Mouse (Mus musculus) lung, embryonic 14.5 days (tissue): ENCODE results near the gene Gm20479. TPM values are rescaled to one million over a fixed set of nuclear protein-coding genes. Genes with fewer than 3 reads are reported as not detected.

Source experiments
- ATAC-seq: fragments of 200-750 bp; cut with Nextera tagmentation; 2 replicates; pipeline ENCODE4 v1.8.0; 2017; ENCODE audit warnings: mild to moderate bottlenecking, moderate TSS enrichment, moderate library complexity; ENCODE audit not compliant: insufficient read depth
- DNase-seq: peaks from one replicate; pipeline ENCODE4 v3.0.0-alpha.2; 2015
- H3K27ac ChIP-seq: fragments of 300-500 bp; sonication (generic); 2 replicates; pipeline ENCODE4 v1.5.1; 2014; ENCODE audit warnings: low read depth, mild to moderate bottlenecking, moderate library complexity
- H3K27me3 ChIP-seq: fragments of 300-500 bp; sonication (generic); 2 replicates; pipeline ENCODE4 v1.6.1; 2014; ENCODE audit warnings: low read length, control low read depth; ENCODE audit not compliant: insufficient read depth
- H3K36me3 ChIP-seq: fragments of 300-500 bp; sonication (generic); 2 replicates; pipeline ENCODE4 v1.6.1; 2014; ENCODE audit warnings: control low read depth; ENCODE audit not compliant: insufficient read depth
- H3K4me1 ChIP-seq: fragments of 300-500 bp; sonication (generic); 2 replicates; pipeline ENCODE4 v1.6.1; 2014; ENCODE audit warnings: antibody characterized with exemption, control low read depth; ENCODE audit not compliant: insufficient read depth
- H3K4me2 ChIP-seq: fragments of 300-500 bp; sonication (generic); 2 replicates; pipeline ENCODE4 v1.6.1; 2014; ENCODE audit warnings: mild to moderate bottlenecking
- H3K4me3 ChIP-seq: fragments of 300-500 bp; sonication (generic); 2 replicates; pipeline ENCODE4 v1.5.1; 2014; ENCODE audit warnings: low read depth, low read length
- H3K9ac ChIP-seq: fragments of 300-500 bp; sonication (generic); 2 replicates; pipeline ENCODE4 v1.6.1; 2014
- H3K9me3 ChIP-seq: fragments of 300-500 bp; sonication (generic); 2 replicates; pipeline ENCODE4 v1.6.1; 2016; ENCODE audit warnings: low read depth, low read length, control low read depth
- CTCF ChIP-seq: IDR thresholded peaks from 2 replicates; pipeline ENCODE4 v1.5.1; 2016; ENCODE audit warnings: antibody characterized with exemption, low read depth
- WGBS: fragments of 180-500 bp; shearing (Covaris S2); extraction: QIAGEN DNeasy Blood & Tissue Kit; methylation state at CpG from one replicate; pipeline ENCODE4 v1.1.7; 2014; 5-methylcytosine and 5-hydroxymethylcytosine counted together
- polyA plus RNA-seq: library from polyadenylated mRNA; unstranded; fragments of >200 nt; fragmentation: Nextera tagmentation; extraction: Ambion mirVana; gene quantifications from 2 replicates; pipeline ENCODE4 v1.2.1, GENCODE M21; 2014

Gm20479 gene
- polyA plus RNA-seq, 1 experiment from 2014 or later = 1.6 TPM

- Histone ChIP-seq H3K4me1 (0 out of 2 replicates have a peak, but pooled peaks cover 2% of the 10 kb centered on the region), H3K27me3 (no peaks in the 10 kb centered on the region), H3K27ac (no peak overlapping the region), H3K9ac (no peak overlapping the region), H3K36me3 (peaks cover 13% of the 10 kb centered on the region; the same call in 1 of the 2 replicates), H3K4me2 (no peak overlapping the region), H3K9me3 (no peaks in the 10 kb centered on the region), H3K4me3 (no peak overlapping the region)
- peak; percentile 43 for TF ChIP-seq CTCF
- ATAC-seq (peak; percentile 13; the same call in 1 of the 2 replicates), DNase-seq (no peak)
- 70% methylated on average over 9 of the region's 9 CpGs for WGBS
Measured at GRCm38 (mm10) chr7:27307551-27307950, 49.7 kb downstream of the Gm20479 start.

DNA sequence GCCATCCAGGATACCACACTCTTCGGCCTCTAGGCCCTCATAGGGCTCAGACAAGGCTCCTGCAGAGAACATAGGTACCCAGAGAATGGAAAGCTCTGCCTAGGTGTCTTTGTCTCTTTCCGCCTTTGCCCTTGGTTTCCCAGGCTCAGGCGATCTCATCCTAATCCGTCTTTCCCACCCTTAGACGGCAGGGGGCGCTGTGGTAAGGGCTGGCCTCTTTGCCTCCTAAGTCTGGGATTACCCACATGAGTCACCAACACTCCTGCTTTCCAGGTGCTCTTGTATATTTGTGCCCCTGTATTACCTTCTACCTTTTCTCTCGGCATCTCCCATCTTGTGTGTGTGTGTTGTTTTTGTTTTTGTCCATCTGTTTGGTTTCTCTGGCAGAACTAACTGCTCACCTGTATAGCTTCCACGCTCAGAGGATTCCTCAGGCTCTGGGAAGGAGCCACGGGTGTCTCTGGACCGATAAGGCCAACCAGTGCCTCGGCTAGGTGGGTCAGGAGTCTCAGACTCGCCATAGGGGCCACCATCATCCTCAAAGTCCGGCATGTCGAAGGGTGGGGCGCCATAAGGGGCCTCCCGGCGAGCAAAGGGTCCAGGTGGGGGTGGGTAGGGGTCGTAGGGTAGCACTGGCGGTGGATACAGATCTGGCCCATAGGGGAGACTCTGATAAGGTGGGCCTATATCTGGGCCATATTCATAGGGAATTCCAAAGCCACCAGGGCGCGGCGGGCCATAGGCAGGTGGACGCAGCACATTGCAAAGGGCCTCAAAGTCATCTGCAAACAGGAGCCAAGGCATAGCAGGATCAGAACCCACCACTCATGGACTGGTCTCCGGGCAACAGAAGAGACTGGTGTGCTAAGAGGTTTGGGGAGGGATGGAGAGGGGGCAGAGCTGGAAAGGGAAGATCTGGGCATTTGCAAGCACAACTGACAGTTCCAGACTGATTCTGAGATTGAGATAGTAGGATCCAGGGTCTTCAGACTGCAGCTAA lies 50.8 kb downstream of the Gm20479 start:
- no peaks in the 10 kb centered on the region for H3K27me3 ChIP-seq
- ATAC-seq = no peak
- H3K4me3 ChIP-seq = no peak overlapping the region
- no peak overlapping the region for H3K9ac ChIP-seq
- peak; percentile 82 for TF ChIP-seq CTCF
- 72% methylated on average over 24 of the region's 24 CpGs for WGBS
- peak; percentile 62 for DNase-seq
- H3K27ac ChIP-seq = no peak overlapping the region
- H3K4me1 ChIP-seq = 0 out of 2 replicates have a peak, but pooled peaks cover 2% of the 10 kb centered on the region
- peaks cover 13% of the 10 kb centered on the region; the same call in 1 of the 2 replicates for H3K36me3 ChIP-seq
- H3K4me2 ChIP-seq = no peak overlapping the region
- H3K9me3 ChIP-seq = no peaks in the 10 kb centered on the region

DNA sequence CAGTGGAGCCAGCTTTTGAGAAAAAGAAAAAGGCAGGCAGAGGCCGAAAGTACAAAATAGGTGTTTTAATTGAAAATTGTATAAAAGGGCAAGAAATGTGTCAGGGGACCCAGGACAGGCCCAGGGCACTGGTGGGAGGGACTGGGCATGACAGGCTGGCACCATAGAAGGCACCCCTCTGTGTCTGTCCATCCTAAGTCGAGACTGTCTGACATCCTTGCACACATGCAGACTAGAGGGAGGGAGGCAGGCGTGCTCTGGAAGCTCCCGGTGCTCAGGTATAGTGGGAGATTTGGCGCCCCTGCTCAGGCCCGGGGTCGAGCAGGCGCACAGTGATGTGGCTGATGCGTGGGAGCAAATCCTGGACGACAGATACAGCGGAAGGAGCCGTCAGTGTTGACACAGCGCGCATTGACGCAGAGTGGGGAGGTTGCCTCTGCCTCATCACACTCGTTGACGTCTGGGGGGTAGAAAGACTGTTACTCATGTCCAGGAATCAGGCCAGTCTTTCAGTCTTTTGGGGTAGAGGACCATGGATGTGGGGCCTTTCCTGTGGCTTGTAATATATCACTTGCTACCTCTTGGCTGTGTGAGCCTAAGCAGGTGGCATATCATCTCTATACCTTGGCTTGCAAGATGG lies 52.0 kb downstream of the Gm20479 start:
- Histone ChIP-seq H3K4me3 (no peak overlapping the region), H3K4me1 (0 out of 2 replicates have a peak, but pooled peaks cover 2% of the 10 kb centered on the region), H3K4me2 (no peak overlapping the region), H3K9me3 (no peaks in the 10 kb centered on the region), H3K27me3 (no peaks in the 10 kb centered on the region), H3K9ac (no peak overlapping the region), H3K36me3 (peaks cover 13% of the 10 kb centered on the region; the same call in 1 of the 2 replicates), H3K27ac (no peak overlapping the region)
- no peak for TF ChIP-seq CTCF
- 74% methylated on average over 17 of the region's 17 CpGs for WGBS
- ATAC-seq (no peak), DNase-seq (no peak)

Other genes starting within 250 kb of the Gm20479 start
- gene Cyp2f2, start 237.5 kb downstream of the Gm20479 start, polyA plus RNA-seq = 9.3 and 12.3 TPM in 2 replicates
- 0.11 and 0.20 TPM in 2 replicates for gene Cyp2t4, start 203.7 kb downstream of the Gm20479 start, polyA plus RNA-seq
- gene Egln2, start 190.6 kb downstream of the Gm20479 start, polyA plus RNA-seq = 48.4 and 50.0 TPM in 2 replicates
- gene Rab4b, start 178.5 kb downstream of the Gm20479 start, polyA plus RNA-seq = 59.4 and 62.1 TPM in 2 replicates
- gene Gm21983, start 176.3 kb downstream of the Gm20479 start, polyA plus RNA-seq = 0.55 and 1.5 TPM in 2 replicates
- 155 and 161 TPM in 2 replicates for gene Mia, start 176.3 kb downstream of the Gm20479 start, polyA plus RNA-seq
- 3.2 and 3.8 TPM in 2 replicates for gene BC024978, start 161.6 kb downstream of the Gm20479 start, polyA plus RNA-seq
- gene Snrpa, start 161.1 kb downstream of the Gm20479 start, polyA plus RNA-seq = 293 and 320 TPM in 2 replicates
- gene Itpkc, start 128.8 kb downstream of the Gm20479 start, polyA plus RNA-seq = 5.4 and 5.9 TPM in 2 replicates
- 12.8 and 13.7 TPM in 2 replicates for gene Coq8b, start 124.4 kb downstream of the Gm20479 start, polyA plus RNA-seq
- 15.2 and 16.2 TPM in 2 replicates for gene Numbl, start 99.0 kb downstream of the Gm20479 start, polyA plus RNA-seq
- 73.5 and 86.0 TPM in 2 replicates for gene Ltbp4, start 19.7 kb downstream of the Gm20479 start, polyA plus RNA-seq
- gene Shkbp1, start 1.4 kb downstream of the Gm20479 start, polyA plus RNA-seq = 45.1 and 53.5 TPM in 2 replicates
- gene Sptbn4, start 90.3 kb upstream of the Gm20479 start, polyA plus RNA-seq = 0.31 and 0.51 TPM in 2 replicates
- gene Blvrb, start 90.6 kb upstream of the Gm20479 start, polyA plus RNA-seq = 54.5 and 56.0 TPM in 2 replicates
- gene Sertad3, start 116.3 kb upstream of the Gm20479 start, polyA plus RNA-seq = 22.0 and 24.3 TPM in 2 replicates
- gene Sertad1, start 129.5 kb upstream of the Gm20479 start, polyA plus RNA-seq = 39.3 and 42.5 TPM in 2 replicates
- 2.5 and 2.9 TPM in 2 replicates for gene Prx, start 141.9 kb upstream of the Gm20479 start, polyA plus RNA-seq
- gene Hipk4, start 165.8 kb upstream of the Gm20479 start, polyA plus RNA-seq = 0.95 and 1.0 TPM in 2 replicates
- gene Pld3, start 195.8 kb upstream of the Gm20479 start, polyA plus RNA-seq = 56.7 and 57.4 TPM in 2 replicates
- 20.6 and 25.4 TPM in 2 replicates for gene 2310022A10Rik, start 195.8 kb upstream of the Gm20479 start, polyA plus RNA-seq
- gene Akt2, start 234.1 kb upstream of the Gm20479 start, polyA plus RNA-seq = 92.6 and 98.9 TPM in 2 replicates